Mouse (Mus musculus) neural tube, embryonic 12.5 days (tissue): ENCODE measurements around the gene Plekha6. TPM values are rescaled to one million over a fixed set of nuclear protein-coding genes. Genes with fewer than 3 reads are reported as not detected.

Source experiments
- ATAC-seq: fragments of 200-750 bp; cut with Nextera tagmentation; 2 replicates; pipeline ENCODE4 v1.8.0; 2017; ENCODE audit warnings: low read depth, mild to moderate bottlenecking, moderate TSS enrichment, moderate library complexity; ENCODE audit not compliant: low FRiP score
- H3K27ac ChIP-seq: fragments of 300-500 bp; sonication (generic); 2 replicates; pipeline ENCODE4 v1.5.1; 2016
- H3K27me3 ChIP-seq: fragments of 300-500 bp; sonication (generic); replicated peaks from 2 replicates; pipeline ENCODE4 v1.6.1; 2016; ENCODE audit warnings: mild to moderate bottlenecking
- H3K36me3 ChIP-seq: fragments of 300-500 bp; sonication (generic); 2 replicates; pipeline ENCODE4 v1.6.1; 2016; ENCODE audit warnings: mild to moderate bottlenecking
- H3K4me1 ChIP-seq: fragments of 300-500 bp; sonication (generic); 2 replicates; pipeline ENCODE4 v1.6.1; 2016
- H3K4me2 ChIP-seq: fragments of 300-500 bp; sonication (generic); replicated peaks from 2 replicates; pipeline ENCODE4 v1.6.1; 2016; ENCODE audit warnings: mild to moderate bottlenecking
- H3K4me3 ChIP-seq: fragments of 300-500 bp; sonication (generic); 2 replicates; pipeline ENCODE4 v1.5.1; 2016
- H3K9ac ChIP-seq: fragments of 300-500 bp; sonication (generic); 2 replicates; pipeline ENCODE4 v1.6.1; 2016; ENCODE audit warnings: mild to moderate bottlenecking
- H3K9me3 ChIP-seq: fragments of 300-500 bp; sonication (generic); 2 replicates; pipeline ENCODE4 v1.6.1; 2016; ENCODE audit warnings: mild to moderate bottlenecking
- WGBS: fragments of 180-500 bp; shearing (Covaris S2); methylation state at CpG from one replicate; pipeline ENCODE4 v1.1.7; 2016; 5-methylcytosine and 5-hydroxymethylcytosine counted together
- polyA plus RNA-seq: library from polyadenylated mRNA; unstranded; fragments of >200 nt; fragmentation: Nextera tagmentation; extraction: Ambion mirVana; gene quantifications from 2 replicates; pipeline ENCODE4 v1.2.1, GENCODE M21; 2016

The Plekha6 gene
- polyA plus RNA-seq, 1 experiment from 2014 or later = 28.4 TPM

- H3K4me3 ChIP-seq = no peak overlapping the region
- H3K4me1 ChIP-seq = peaks cover 43% of the 10 kb centered on the region
- no peaks in the 10 kb centered on the region for H3K36me3 ChIP-seq
- no peak for ATAC-seq
- H3K9ac ChIP-seq = no peak overlapping the region
- H3K9me3 ChIP-seq = no peaks in the 10 kb centered on the region
- 0 out of 2 replicates have a peak, but pooled peaks cover 3% of the 10 kb centered on the region for H3K27me3 ChIP-seq
- no peak overlapping the region for H3K27ac ChIP-seq
- no peak overlapping the region for H3K4me2 ChIP-seq
Observed at GRCm38 (mm10) chr1:133224674-133225073, 60.7 kb downstream of the Plekha6 start.

DNA sequence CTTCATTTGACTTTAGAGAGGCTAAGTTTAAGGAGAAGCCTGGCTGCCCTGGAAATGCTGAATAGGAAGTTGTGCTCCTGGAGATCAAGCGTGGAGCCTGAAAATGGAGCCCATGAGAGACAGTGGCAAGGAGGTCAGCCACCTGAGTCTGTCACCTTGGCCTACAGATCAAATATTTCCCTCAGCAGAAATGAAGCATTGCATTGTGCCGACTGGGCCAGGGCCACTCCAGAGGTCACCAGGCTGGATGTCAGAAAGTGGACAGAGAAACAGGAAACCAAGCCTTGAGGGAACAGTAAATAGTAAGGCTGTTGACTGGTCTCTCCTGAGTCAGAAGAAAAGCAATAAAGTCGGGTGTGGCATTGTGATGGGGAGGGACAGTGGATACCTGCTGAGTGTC is 61.1 kb downstream of the Plekha6 start:
- WGBS = 69% methylated on average over 3 of the region's 3 CpGs
- no peak overlapping the region for H3K4me3 ChIP-seq
- no peak overlapping the region for H3K4me2 ChIP-seq
- H3K27me3 ChIP-seq = 0 out of 2 replicates have a peak, but pooled peaks cover 3% of the 10 kb centered on the region
- ATAC-seq = no peak
- no peak overlapping the region for H3K9ac ChIP-seq
- H3K27ac ChIP-seq = no peak overlapping the region
- peaks cover 43% of the 10 kb centered on the region for H3K4me1 ChIP-seq
- H3K36me3 ChIP-seq = no peaks in the 10 kb centered on the region
- no peaks in the 10 kb centered on the region for H3K9me3 ChIP-seq

- ATAC-seq = no peak
- no peak overlapping the region for H3K27ac ChIP-seq
Observed at GRCm38 (mm10) chr1:133225561-133225960, 61.6 kb downstream of the Plekha6 start.

GRCm38 (mm10) chr1:133225963-133226660 is 62.1 kb downstream of the Plekha6 start:
- Histone ChIP-seq H3K27ac (no peak overlapping the region), H3K9me3 (no peaks in the 10 kb centered on the region), H3K4me2 (no peak overlapping the region), H3K27me3 (0 out of 2 replicates have a peak, but pooled peaks cover 3% of the 10 kb centered on the region), H3K36me3 (no peaks in the 10 kb centered on the region), H3K9ac (no peak overlapping the region), H3K4me3 (no peak overlapping the region), H3K4me1 (peaks cover 43% of the 10 kb centered on the region)
- 35% methylated on average over 9 of the region's 9 CpGs for WGBS
- no peak for ATAC-seq

More at GRCm38 (mm10) chr1:133225561-133225960, 61.6 kb downstream of the Plekha6 start:
- H3K9ac ChIP-seq = no peak overlapping the region
- 86% methylated on average over 2 of the region's 2 CpGs for WGBS
- H3K36me3 ChIP-seq = no peaks in the 10 kb centered on the region
- peaks cover 43% of the 10 kb centered on the region for H3K4me1 ChIP-seq
- H3K4me2 ChIP-seq = no peak overlapping the region
- no peak overlapping the region for H3K4me3 ChIP-seq
- 0 out of 2 replicates have a peak, but pooled peaks cover 3% of the 10 kb centered on the region for H3K27me3 ChIP-seq
- no peaks in the 10 kb centered on the region for H3K9me3 ChIP-seq

DNA sequence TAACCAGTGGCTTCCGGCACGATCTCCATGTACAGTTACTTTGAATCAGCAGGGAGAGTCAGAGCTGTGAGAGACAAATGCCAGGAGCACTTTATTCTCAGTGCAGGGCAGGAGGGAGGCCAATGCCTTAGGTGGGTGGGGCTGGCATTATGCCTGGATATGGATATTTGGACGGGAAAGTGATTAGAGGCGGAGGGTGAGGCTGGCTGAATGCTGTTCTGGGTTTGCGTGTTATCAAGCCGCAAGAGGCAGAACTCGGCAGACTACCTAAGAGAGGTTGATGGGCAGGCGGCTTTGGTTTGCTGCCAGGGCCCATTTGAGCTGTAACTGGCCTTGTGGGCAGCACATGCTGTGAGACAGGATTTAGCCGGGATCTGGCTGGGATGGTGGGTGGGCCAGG is 62.9 kb downstream of the Plekha6 start:
- no peaks in the 10 kb centered on the region for H3K9me3 ChIP-seq
- H3K27me3 ChIP-seq = 0 out of 2 replicates have a peak, but pooled peaks cover 3% of the 10 kb centered on the region
- H3K4me3 ChIP-seq = no peak overlapping the region
- WGBS = 39% methylated on average over 9 of the region's 9 CpGs
- H3K4me1 ChIP-seq = peaks cover 39% of the 10 kb centered on the region
- no peak overlapping the region for H3K9ac ChIP-seq
- no peak overlapping the region for H3K27ac ChIP-seq
- H3K4me2 ChIP-seq = no peak overlapping the region
- ATAC-seq = no peak
- H3K36me3 ChIP-seq = no peaks in the 10 kb centered on the region

DNA sequence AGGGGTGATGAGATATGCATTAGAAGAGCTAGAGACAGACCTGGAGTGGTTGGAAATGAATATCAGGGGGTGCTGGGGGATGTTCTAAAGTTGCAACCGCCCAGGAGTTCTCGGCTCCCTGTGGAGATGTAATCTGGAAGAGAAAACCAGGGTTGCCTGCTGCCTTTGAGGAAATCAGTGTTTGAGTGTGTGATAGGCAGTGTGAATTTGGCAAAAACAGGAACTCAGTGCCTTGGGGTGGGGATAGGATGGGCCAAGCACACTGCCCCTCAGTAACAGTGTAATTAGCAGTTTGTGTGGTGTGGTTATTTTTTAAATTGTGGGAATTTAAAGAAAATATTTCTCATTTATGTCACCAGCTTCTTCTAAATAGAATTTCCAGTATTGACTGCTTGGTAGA is 63.4 kb downstream of the Plekha6 start:
- peaks cover 36% of the 10 kb centered on the region for H3K4me1 ChIP-seq

GRCm38 (mm10) chr1:133228809-133229487 is 64.9 kb downstream of the Plekha6 start:
- WGBS = 68% methylated on average over 9 of the region's 9 CpGs
- H3K27me3 ChIP-seq = 0 out of 2 replicates have a peak, but pooled peaks cover 3% of the 10 kb centered on the region
- peaks cover 23% of the 10 kb centered on the region for H3K4me1 ChIP-seq
- H3K4me2 ChIP-seq = no peak overlapping the region
- ATAC-seq = no peak
- H3K9ac ChIP-seq = no peak overlapping the region
- no peaks in the 10 kb centered on the region for H3K9me3 ChIP-seq
- no peaks in the 10 kb centered on the region for H3K36me3 ChIP-seq
- no peak overlapping the region for H3K27ac ChIP-seq
- H3K4me3 ChIP-seq = no peak overlapping the region

More for the DNA sequence above, 63.4 kb downstream of the Plekha6 start:
- H3K4me2 ChIP-seq = no peak overlapping the region
- no peak for ATAC-seq
- no peak overlapping the region for H3K9ac ChIP-seq
- no peaks in the 10 kb centered on the region for H3K36me3 ChIP-seq
- 0 out of 2 replicates have a peak, but pooled peaks cover 3% of the 10 kb centered on the region for H3K27me3 ChIP-seq
- WGBS = 41% methylated on average over 2 of the region's 2 CpGs
- no peak overlapping the region for H3K27ac ChIP-seq
- H3K9me3 ChIP-seq = no peaks in the 10 kb centered on the region
- H3K4me3 ChIP-seq = no peak overlapping the region

- no peaks in the 10 kb centered on the region for H3K9me3 ChIP-seq
- no peaks in the 10 kb centered on the region for H3K27me3 ChIP-seq
- 94% methylated on average over 7 of the region's 7 CpGs for WGBS
- no peak overlapping the region for H3K4me3 ChIP-seq
- no peaks in the 10 kb centered on the region for H3K36me3 ChIP-seq
- no peak overlapping the region for H3K4me2 ChIP-seq
- no peak for ATAC-seq
- H3K4me1 ChIP-seq = peaks cover 16% of the 10 kb centered on the region
- H3K27ac ChIP-seq = no peak overlapping the region
- H3K9ac ChIP-seq = no peak overlapping the region
Observed at GRCm38 (mm10) chr1:133231523-133232193, 67.6 kb downstream of the Plekha6 start.

GRCm38 (mm10) chr1:133235909-133236308 is 71.9 kb downstream of the Plekha6 start:
- 61% methylated on average over 5 of the region's 5 CpGs for WGBS
- Histone ChIP-seq H3K36me3 (no peaks in the 10 kb centered on the region), H3K9me3 (no peaks in the 10 kb centered on the region), H3K27ac (no peak overlapping the region), H3K4me1 (peaks cover 16% of the 10 kb centered on the region), H3K4me3 (no peak overlapping the region), H3K4me2 (no peak overlapping the region), H3K9ac (no peak overlapping the region), H3K27me3 (no peaks in the 10 kb centered on the region)
- ATAC-seq = no peak

DNA sequence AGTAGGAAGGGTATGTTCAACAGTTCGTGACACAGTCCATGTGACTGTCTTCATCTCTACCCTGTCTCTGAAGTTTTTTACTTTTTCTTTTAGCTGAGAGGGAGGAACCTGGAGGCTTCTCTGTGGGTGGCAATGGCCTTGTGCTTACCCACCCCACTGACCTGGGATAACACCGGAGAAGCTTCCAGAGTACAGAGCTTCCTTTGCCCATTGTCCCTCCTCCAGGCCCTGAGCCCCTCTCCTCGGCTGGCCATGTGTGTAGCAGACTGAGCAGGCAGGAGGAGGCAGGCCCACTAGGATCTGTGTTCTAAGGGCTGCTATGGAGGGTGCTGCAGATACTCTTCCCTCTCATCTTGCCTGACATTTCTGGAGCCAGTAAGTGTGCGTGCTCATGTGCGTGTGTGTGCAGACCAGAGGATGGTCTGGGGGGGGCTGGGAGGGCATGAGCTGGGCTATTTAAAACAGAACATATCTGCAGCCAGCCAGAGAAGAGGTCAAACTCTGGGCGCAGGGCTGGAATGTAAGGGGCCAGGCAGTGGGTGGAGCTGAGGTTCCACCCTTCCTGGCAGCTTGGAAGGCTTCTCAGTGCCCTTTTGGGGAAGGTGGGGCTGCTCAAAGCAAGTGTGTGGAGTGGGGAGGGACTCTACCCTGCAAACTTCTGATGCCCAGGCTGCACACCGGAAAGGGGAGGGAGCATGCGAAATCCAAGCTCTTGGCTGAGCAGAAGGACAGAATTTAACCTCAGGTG is 72.9 kb downstream of the Plekha6 start:
- H3K4me1 ChIP-seq = peaks cover 16% of the 10 kb centered on the region
- H3K4me3 ChIP-seq = no peak overlapping the region
- H3K4me2 ChIP-seq = no peak overlapping the region
- peak; percentile 29; the same call in 1 of the 2 replicates for ATAC-seq
- H3K9ac ChIP-seq = peak overlapping the region; percentile 26; the same call in 1 of the 2 replicates
- no peaks in the 10 kb centered on the region for H3K9me3 ChIP-seq
- H3K27ac ChIP-seq = no peak overlapping the region
- WGBS = 39% methylated on average over 8 of the region's 8 CpGs
- H3K27me3 ChIP-seq = no peaks in the 10 kb centered on the region
- no peaks in the 10 kb centered on the region for H3K36me3 ChIP-seq

GRCm38 (mm10) chr1:133237670-133238069 is 73.7 kb downstream of the Plekha6 start:
- Histone ChIP-seq H3K4me1 (peaks cover 16% of the 10 kb centered on the region), H3K27ac (no peak overlapping the region), H3K27me3 (no peaks in the 10 kb centered on the region), H3K4me2 (peak overlapping the region; percentile 24; the same call in 1 of the 2 replicates), H3K36me3 (no peaks in the 10 kb centered on the region), H3K9ac (no peak overlapping the region), H3K9me3 (no peaks in the 10 kb centered on the region), H3K4me3 (no peak overlapping the region)
- WGBS = 30% methylated on average over 11 of the region's 11 CpGs
- no peak for ATAC-seq
